Mouse (Mus musculus) retina, postnatal 7 days (tissue): ENCODE measurements around the gene Nacc1.
A peak's percentile ranks its signal among the peaks of the same experiment; 100 is the strongest.

Source experiments
- DNase-seq: peaks from one replicate; pipeline ENCODE4 v3.0.0-alpha.2; 2012; ENCODE audit warnings: low read depth, low spot score

Gene Nacc1

GRCm38 (mm10) chr8:84714161-84714560, 26.5 kb upstream of the Nacc1 start:
- no peak for DNase-seq

- no peak for DNase-seq
These were observed 25.7 kb upstream of the Nacc1 start for GRCm38 (mm10) chr8:84713381-84713780.

GRCm38 (mm10) chr8:84712759-84713120, 25.1 kb upstream of the Nacc1 start:
- DNase-seq: no peak

GRCm38 (mm10) chr8:84711933-84712758, 24.5 kb upstream of the Nacc1 start:
- no peak for DNase-seq

GRCm38 (mm10) chr8:84711312-84711711, 23.6 kb upstream of the Nacc1 start:
- DNase-seq: no peak

GRCm38 (mm10) chr8:84709931-84710330, 22.3 kb upstream of the Nacc1 start:
- no peak for DNase-seq

- peak; percentile 74 for DNase-seq
These were observed 21.3 kb upstream of the Nacc1 start for GRCm38 (mm10) chr8:84708774-84709475.

- no peak for DNase-seq
These were observed 20.4 kb upstream of the Nacc1 start for GRCm38 (mm10) chr8:84708071-84708541.

- no peak for DNase-seq
These were observed 19.7 kb upstream of the Nacc1 start for GRCm38 (mm10) chr8:84707267-84707883.

GRCm38 (mm10) chr8:84706610-84707266, 19.1 kb upstream of the Nacc1 start:
- no peak for DNase-seq

GRCm38 (mm10) chr8:84705960-84706359, 18.3 kb upstream of the Nacc1 start:
- DNase-seq: no peak

- no peak for DNase-seq
These were observed 17.5 kb upstream of the Nacc1 start for GRCm38 (mm10) chr8:84704867-84705831.

- peak; percentile 69 for DNase-seq
These were observed 16.7 kb upstream of the Nacc1 start for GRCm38 (mm10) chr8:84704356-84704755.

GRCm38 (mm10) chr8:84703466-84704249, 16.0 kb upstream of the Nacc1 start:
- DNase-seq: no peak

GRCm38 (mm10) chr8:84702963-84703465, 15.4 kb upstream of the Nacc1 start:
- DNase-seq: no peak

- no peak for DNase-seq
These were observed 14.9 kb upstream of the Nacc1 start for GRCm38 (mm10) chr8:84702561-84702960.

GRCm38 (mm10) chr8:84700941-84701911, 13.6 kb upstream of the Nacc1 start, which contains the start of gene Lyl1:
Gene Lyl1 (plus strand): TSS chr8:84701457.
- no peak for DNase-seq

- DNase-seq: no peak
These were observed 12.9 kb upstream of the Nacc1 start for GRCm38 (mm10) chr8:84700526-84700925.
